Mouse (Mus musculus) kidney, embryonic 15.5 days (tissue): ENCODE measurements around the gene Gucd1. TPM values are rescaled to one million over a fixed set of nuclear protein-coding genes. Genes with fewer than 3 reads are reported as not detected.
"Not testable (repeated sequence)": the region's sequence is repeated elsewhere in the genome, so short reads cannot be mapped to it uniquely, and the experiment has no call there.

ENCODE experiments used
- ATAC-seq: fragments of 200-750 bp; cut with Nextera tagmentation; replicated peaks from 2 replicates; pipeline ENCODE4 v1.8.0; 2017; ENCODE audit warnings: moderate TSS enrichment; ENCODE audit not compliant: low FRiP score
- H3K27ac ChIP-seq: fragments of 300-500 bp; sonication (generic); 2 replicates; pipeline ENCODE4 v1.5.1; 2015; ENCODE audit warnings: mild to moderate bottlenecking, inconsistent platforms
- H3K27me3 ChIP-seq: fragments of 300-500 bp; sonication (generic); 2 replicates; pipeline ENCODE4 v1.6.1; 2015; ENCODE audit warnings: inconsistent platforms
- H3K36me3 ChIP-seq: fragments of 300-500 bp; sonication (generic); 2 replicates; pipeline ENCODE4 v1.6.1; 2015; ENCODE audit warnings: inconsistent platforms
- H3K4me1 ChIP-seq: fragments of 300-500 bp; sonication (generic); 2 replicates; pipeline ENCODE4 v1.6.1; 2015; ENCODE audit warnings: inconsistent platforms
- H3K4me2 ChIP-seq: fragments of 300-500 bp; sonication (generic); 2 replicates; pipeline ENCODE4 v1.6.1; 2015; ENCODE audit warnings: moderate library complexity, mild to moderate bottlenecking, inconsistent platforms
- H3K4me3 ChIP-seq: fragments of 300-500 bp; sonication (generic); replicated peaks from 2 replicates; pipeline ENCODE4 v1.5.1; 2015; ENCODE audit warnings: mild to moderate bottlenecking, inconsistent platforms
- H3K9ac ChIP-seq: fragments of 300-500 bp; sonication (generic); 2 replicates; pipeline ENCODE4 v1.6.1; 2015; ENCODE audit warnings: mild to moderate bottlenecking, inconsistent platforms
- H3K9me3 ChIP-seq: fragments of 300-500 bp; sonication (generic); replicated peaks from 2 replicates; pipeline ENCODE4 v1.6.1; 2016; ENCODE audit warnings: inconsistent platforms
- WGBS: fragments of 180-500 bp; shearing (Covaris S2); methylation state at CpG from one replicate; pipeline ENCODE4 v1.1.7; 2015; ENCODE audit warnings: mixed read lengths; 5-methylcytosine and 5-hydroxymethylcytosine counted together
- polyA plus RNA-seq: library from polyadenylated mRNA; unstranded; fragments of >200 nt; fragmentation: Nextera tagmentation; extraction: Ambion mirVana; gene quantifications from 2 replicates; pipeline ENCODE4 v1.2.1, GENCODE M21; 2015

Gucd1 gene
- polyA plus RNA-seq, 1 experiment from 2014 or later: 46.0 TPM

- Histone ChIP-seq H3K36me3 (peaks cover 37% of the 10 kb centered on the region), H3K4me2 (peak overlapping the region; percentile 87; the same call in 1 of the 2 replicates), H3K27me3 (no peaks in the 10 kb centered on the region), H3K9me3 (no peaks in the 10 kb centered on the region), H3K27ac (peak overlapping the region; percentile 48), H3K9ac (no peak overlapping the region), H3K4me3 (no peak overlapping the region), H3K4me1 (peaks cover 35% of the 10 kb centered on the region)
- no peak for ATAC-seq
- WGBS: 92% methylated on average over 8 of the region's 8 CpGs
Observed at GRCm38 (mm10) chr10:75513306-75514067, 4.3 kb downstream of the Gucd1 start.

- Histone ChIP-seq H3K9ac (no peak overlapping the region), H3K27ac (peak overlapping the region; percentile 48), H3K9me3 (no peaks in the 10 kb centered on the region), H3K4me2 (no peak overlapping the region), H3K4me1 (peaks cover 34% of the 10 kb centered on the region), H3K4me3 (no peak overlapping the region), H3K36me3 (peaks cover 44% of the 10 kb centered on the region), H3K27me3 (no peaks in the 10 kb centered on the region)
- ATAC-seq: no peak
- 82% methylated on average over 7 of the region's 7 CpGs for WGBS
Observed at GRCm38 (mm10) chr10:75512796-75513195, 5.0 kb downstream of the Gucd1 start.

GRCm38 (mm10) chr10:75511897-75512296 is 5.9 kb downstream of the Gucd1 start:
- Histone ChIP-seq H3K27ac (no peak overlapping the region), H3K9me3 (no peaks in the 10 kb centered on the region), H3K4me1 (peaks cover 34% of the 10 kb centered on the region), H3K36me3 (peaks cover 53% of the 10 kb centered on the region), H3K9ac (no peak overlapping the region), H3K4me2 (no peak overlapping the region), H3K27me3 (no peaks in the 10 kb centered on the region), H3K4me3 (no peak overlapping the region)
- ATAC-seq: no peak
- 97% methylated on average over 7 of the region's 7 CpGs for WGBS

GRCm38 (mm10) chr10:75511060-75511459 is 6.7 kb downstream of the Gucd1 start:
- Histone ChIP-seq H3K27ac (no peak overlapping the region), H3K9ac (no peak overlapping the region), H3K4me3 (no peak overlapping the region), H3K4me2 (no peak overlapping the region), H3K9me3 (no peaks in the 10 kb centered on the region), H3K36me3 (peaks cover 59% of the 10 kb centered on the region), H3K4me1 (peaks cover 28% of the 10 kb centered on the region), H3K27me3 (no peaks in the 10 kb centered on the region)
- ATAC-seq: no peak
- 88% methylated on average over 9 of the region's 9 CpGs for WGBS

GRCm38 (mm10) chr10:75510446-75510845 is 7.3 kb downstream of the Gucd1 start:
- H3K27me3 ChIP-seq: no peaks in the 10 kb centered on the region
- no peaks in the 10 kb centered on the region for H3K9me3 ChIP-seq
- WGBS: 94% methylated on average over 7 of the region's 7 CpGs
- no peak overlapping the region for H3K4me3 ChIP-seq
- H3K9ac ChIP-seq: no peak overlapping the region
- H3K4me1 ChIP-seq: peaks cover 22% of the 10 kb centered on the region
- H3K27ac ChIP-seq: no peak overlapping the region
- H3K36me3 ChIP-seq: peaks cover 59% of the 10 kb centered on the region
- ATAC-seq: no peak
- H3K4me2 ChIP-seq: no peak overlapping the region

- not testable (repeated sequence) for H3K4me3 ChIP-seq, H3K4me2 ChIP-seq, ATAC-seq, H3K9me3 ChIP-seq, H3K27me3 ChIP-seq, H3K9ac ChIP-seq, H3K4me1 ChIP-seq, H3K27ac ChIP-seq
- peaks cover 50% of the 10 kb centered on the region for H3K36me3 ChIP-seq
- 95% methylated on average over 3 of the region's 3 CpGs for WGBS
Observed at GRCm38 (mm10) chr10:75505928-75506327, 11.8 kb downstream of the Gucd1 start.

GRCm38 (mm10) chr10:75505130-75505495 is 12.7 kb downstream of the Gucd1 start:
- 61% methylated on average over 3 of the region's 3 CpGs for WGBS
- Histone ChIP-seq H3K9me3 (no peaks in the 10 kb centered on the region), H3K9ac (no peak overlapping the region), H3K36me3 (peaks cover 42% of the 10 kb centered on the region), H3K4me2 (no peak overlapping the region), H3K4me1 (no peaks in the 10 kb centered on the region), H3K4me3 (no peak overlapping the region), H3K27me3 (no peaks in the 10 kb centered on the region), H3K27ac (no peak overlapping the region)
- ATAC-seq: no peak

- WGBS: 83% methylated on average over 8 of the region's 8 CpGs
Observed at GRCm38 (mm10) chr10:75504234-75505129, 13.3 kb downstream of the Gucd1 start.

GRCm38 (mm10) chr10:75503692-75504091 is 14.1 kb downstream of the Gucd1 start:
- no peaks in the 10 kb centered on the region for H3K9me3 ChIP-seq
- WGBS: 91% methylated on average over 7 of the region's 7 CpGs
- H3K4me2 ChIP-seq: no peak overlapping the region
- no peak overlapping the region for H3K4me3 ChIP-seq
- peaks cover 28% of the 10 kb centered on the region for H3K36me3 ChIP-seq
- no peak overlapping the region for H3K9ac ChIP-seq
- H3K4me1 ChIP-seq: no peaks in the 10 kb centered on the region
- H3K27me3 ChIP-seq: no peaks in the 10 kb centered on the region
- H3K27ac ChIP-seq: no peak overlapping the region
- ATAC-seq: no peak

More at GRCm38 (mm10) chr10:75504234-75505129, 13.3 kb downstream of the Gucd1 start:
- no peaks in the 10 kb centered on the region for H3K4me1 ChIP-seq
- H3K9me3 ChIP-seq: no peaks in the 10 kb centered on the region
- no peak for ATAC-seq
- H3K4me2 ChIP-seq: no peak overlapping the region
- no peak overlapping the region for H3K9ac ChIP-seq
- H3K4me3 ChIP-seq: no peak overlapping the region
- no peaks in the 10 kb centered on the region for H3K27me3 ChIP-seq
- peaks cover 36% of the 10 kb centered on the region for H3K36me3 ChIP-seq
- H3K27ac ChIP-seq: no peak overlapping the region

GRCm38 (mm10) chr10:75501641-75502040 is 16.1 kb downstream of the Gucd1 start:
- ATAC-seq: no peak
- no peaks in the 10 kb centered on the region for H3K9me3 ChIP-seq

GRCm38 (mm10) chr10:75500345-75500744 is 17.4 kb downstream of the Gucd1 start:
- H3K36me3 ChIP-seq: peaks cover 4% of the 10 kb centered on the region; the same call in 1 of the 2 replicates
- H3K9me3 ChIP-seq: no peaks in the 10 kb centered on the region
- WGBS: 70% methylated on average over 7 of the region's 7 CpGs
- no peak overlapping the region for H3K9ac ChIP-seq
- H3K27ac ChIP-seq: no peak overlapping the region
- no peaks in the 10 kb centered on the region for H3K27me3 ChIP-seq
- no peak for ATAC-seq
- H3K4me3 ChIP-seq: no peak overlapping the region
- H3K4me1 ChIP-seq: no peaks in the 10 kb centered on the region
- H3K4me2 ChIP-seq: no peak overlapping the region

More at GRCm38 (mm10) chr10:75501641-75502040, 16.1 kb downstream of the Gucd1 start:
- Histone ChIP-seq H3K4me2 (no peak overlapping the region), H3K27me3 (no peaks in the 10 kb centered on the region), H3K4me3 (no peak overlapping the region), H3K4me1 (no peaks in the 10 kb centered on the region), H3K27ac (no peak overlapping the region), H3K9ac (no peak overlapping the region), H3K36me3 (peaks cover 7% of the 10 kb centered on the region)
- WGBS: 89% methylated on average over 1 of the region's 1 CpGs

- 51% methylated on average over 3 of the region's 3 CpGs for WGBS
- Histone ChIP-seq H3K27me3 (no peaks in the 10 kb centered on the region), H3K4me1 (no peaks in the 10 kb centered on the region), H3K9ac (no peak overlapping the region), H3K27ac (no peak overlapping the region), H3K4me3 (no peak overlapping the region), H3K36me3 (peaks cover 4% of the 10 kb centered on the region; the same call in 1 of the 2 replicates), H3K4me2 (no peak overlapping the region), H3K9me3 (no peaks in the 10 kb centered on the region)
- ATAC-seq: no peak
Observed at GRCm38 (mm10) chr10:75499791-75500190, 18.0 kb downstream of the Gucd1 start.
